ENCODE assay signal across 16 mouse cellular contexts in genomic region chr10:117534992-117535719, GRCm38 (mm10).
"Had no signal": no experiment of that assay in that cellular context is flagged by ENCODE, and none has a peak within 500 bp of the region (broad histone marks: within the 10 kb centered on the region; RNA-seq: fewer than 3 reads in every experiment).

No protein-coding gene starts in this region.

- DNase-seq: cerebellum, adult 9-10 months; cerebellum, adult 9-11 months; cerebellum, postnatal 10 days; cerebellum, postnatal 14 days; cerebellum, postnatal 25 days; cerebellum, postnatal 36 days; embryo, embryonic 11 days; forebrain, postnatal 0 days; gastrocnemius, adult 2 months; gastrocnemius, postnatal 10 days; gastrocnemius, postnatal 14 days; gastrocnemius, postnatal 25 days; gastrocnemius, postnatal 36 days; heart, adult 11 months; heart, adult 18-20 months; heart, adult 2 months had no signal
